Mouse (Mus musculus) ES-Bruce4 (cell line): Measurements from ENCODE around the gene Amn1. TPM values are rescaled to one million over a fixed set of nuclear protein-coding genes. Genes with fewer than 3 reads are reported as not detected.
"Not testable (repeated sequence)": the region's sequence is repeated elsewhere in the genome, so short reads cannot be mapped to it uniquely, and the experiment has no call there.

Experiments
- H3K27ac ChIP-seq: 2 replicates; pipeline ENCODE4 v1.5.1; 2012; ENCODE audit warnings: low read length, inconsistent platforms; ENCODE audit not compliant: insufficient read depth
- H3K27me3 ChIP-seq: 2 replicates; pipeline ENCODE4 v1.6.1; 2012; ENCODE audit warnings: mild to moderate bottlenecking, low read length, inconsistent platforms; ENCODE audit not compliant: control insufficient read depth, poor library complexity, insufficient read depth, severe bottlenecking
- H3K36me3 ChIP-seq: 2 replicates; pipeline ENCODE4 v1.6.1; 2012; ENCODE audit warnings: inconsistent platforms, mild to moderate bottlenecking, low read length, moderate library complexity; ENCODE audit not compliant: control insufficient read depth, poor library complexity, insufficient read depth, severe bottlenecking
- H3K4me1 ChIP-seq: one replicate; pipeline ENCODE4 v1.8.1; 2011; ENCODE audit warnings: low read length; ENCODE audit not compliant: control insufficient read depth, insufficient read depth
- H3K4me3 ChIP-seq: 2 replicates; pipeline ENCODE4 v1.5.1; 2011; ENCODE audit warnings: low read depth, mild to moderate bottlenecking, low read length
- H3K9ac ChIP-seq: 2 replicates; pipeline ENCODE4 v1.6.1; 2012; ENCODE audit warnings: low read depth, mild to moderate bottlenecking, inconsistent platforms; ENCODE audit not compliant: poor library complexity, severe bottlenecking
- H3K9me3 ChIP-seq: replicated peaks from 2 replicates; pipeline ENCODE4 v1.6.1; 2012; ENCODE audit warnings: mild to moderate bottlenecking, low read length, inconsistent platforms; ENCODE audit not compliant: control insufficient read depth, poor library complexity, insufficient read depth, severe bottlenecking
- CTCF ChIP-seq: IDR thresholded peaks from one replicate; pipeline ENCODE4 v1.8.1; 2011; ENCODE audit warnings: low read depth, low read length
- EP300 ChIP-seq: IDR thresholded peaks from 2 replicates; pipeline ENCODE4 v1.6.1; 2011; ENCODE audit warnings: low read depth, low read length; ENCODE audit not compliant: insufficient read depth
- POLR2A ChIP-seq: IDR thresholded peaks from one replicate; pipeline ENCODE4 v1.8.1; 2011; ENCODE audit warnings: low read length; ENCODE audit not compliant: insufficient read depth
- polyA plus RNA-seq: library from polyadenylated mRNA; stranded (reverse); fragments of >200 nt; gene quantifications from 2 replicates; pipeline ENCODE4 v1.2.4, GENCODE M21; 2011; ENCODE audit warnings: low read depth; ENCODE audit not compliant: missing spikeins, insufficient read depth, insufficient read length

Amn1 gene
- polyA plus RNA-seq, 1 experiment: 30.4 TPM

DNA sequence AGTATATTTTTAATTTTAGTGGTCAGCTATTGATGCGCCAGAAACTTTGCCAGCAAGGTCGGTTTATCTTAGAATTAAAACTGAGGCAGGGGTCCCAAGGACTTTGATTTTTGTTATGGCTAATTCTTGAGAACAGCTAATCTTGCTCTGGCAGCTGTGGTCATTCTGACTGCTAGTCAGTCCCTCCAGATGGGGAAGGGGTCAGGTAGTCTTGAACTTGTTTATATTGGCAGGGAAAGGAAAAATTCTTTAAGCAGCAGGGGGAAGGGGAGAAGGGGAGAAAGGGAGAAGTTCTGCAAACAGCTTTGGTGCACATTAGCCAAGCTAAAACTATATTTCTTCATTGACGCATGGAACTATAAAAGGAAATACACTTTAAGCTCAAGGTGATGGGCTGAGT lies 8.6 kb upstream of the Amn1 start:
- no peak overlapping the region for H3K27ac ChIP-seq
- H3K9ac ChIP-seq: no peak overlapping the region
- TF ChIP-seq CTCF: no peak
- TF ChIP-seq EP300: no peak
- TF ChIP-seq POLR2A: no peak

GRCm38 (mm10) chr6:149193276-149193905 lies 4.9 kb upstream of the Amn1 start:
- TF ChIP-seq CTCF (no peak), EP300 (0 out of 2 replicates have a peak, but pooled peaks have one; percentile 13), POLR2A (no peak)
- Histone ChIP-seq H3K4me1 (peaks cover 2% of the 10 kb centered on the region), H3K9me3 (peaks cover 31% of the 10 kb centered on the region), H3K9ac (no peak overlapping the region), H3K27me3 (no peaks in the 10 kb centered on the region), H3K27ac (peak overlapping the region; percentile 70), H3K36me3 (no peaks in the 10 kb centered on the region), H3K4me3 (no peak overlapping the region)

More for the DNA sequence above, 8.6 kb upstream of the Amn1 start:
- Histone ChIP-seq H3K36me3 (no peaks in the 10 kb centered on the region), H3K27me3 (no peaks in the 10 kb centered on the region), H3K4me3 (no peak overlapping the region), H3K9me3 (peaks cover 19% of the 10 kb centered on the region), H3K4me1 (no peaks in the 10 kb centered on the region)

DNA sequence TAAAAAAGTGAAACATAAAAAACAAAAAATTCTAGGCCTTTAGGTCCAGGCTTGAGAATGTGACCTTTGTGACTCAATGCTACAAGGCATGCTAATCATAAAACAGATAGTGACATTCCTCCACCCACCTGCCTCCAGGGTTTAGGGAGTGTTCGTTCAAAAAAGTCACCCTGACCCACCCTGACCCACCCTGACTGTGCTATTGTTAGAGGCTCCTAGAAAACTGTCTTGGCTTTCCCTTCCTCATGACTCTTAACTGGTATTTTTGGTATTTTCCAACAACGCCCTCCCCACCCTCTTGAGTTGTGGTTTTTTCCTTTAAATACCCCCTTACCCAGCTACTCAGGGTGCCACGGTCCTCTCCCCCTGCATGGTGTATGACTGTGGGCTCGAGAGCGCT lies 3.4 kb upstream of the Amn1 start:
- not testable (repeated sequence) for H3K36me3 ChIP-seq, H3K27ac ChIP-seq, H3K4me3 ChIP-seq, H3K27me3 ChIP-seq, H3K4me1 ChIP-seq, H3K9ac ChIP-seq
- H3K9me3 ChIP-seq: peaks cover 31% of the 10 kb centered on the region

GRCm38 (mm10) chr6:149189340-149189922 lies 919 bp upstream of the Amn1 start:
- no peak overlapping the region for H3K4me3 ChIP-seq
- peaks cover 31% of the 10 kb centered on the region for H3K9me3 ChIP-seq
- H3K9ac ChIP-seq: no peak overlapping the region
- no peaks in the 10 kb centered on the region for H3K27me3 ChIP-seq
- H3K27ac ChIP-seq: no peak overlapping the region
- TF ChIP-seq EP300: no peak
- TF ChIP-seq POLR2A: no peak
- TF ChIP-seq CTCF: no peak
- peaks cover 3% of the 10 kb centered on the region for H3K4me1 ChIP-seq
- H3K36me3 ChIP-seq: no peaks in the 10 kb centered on the region

DNA sequence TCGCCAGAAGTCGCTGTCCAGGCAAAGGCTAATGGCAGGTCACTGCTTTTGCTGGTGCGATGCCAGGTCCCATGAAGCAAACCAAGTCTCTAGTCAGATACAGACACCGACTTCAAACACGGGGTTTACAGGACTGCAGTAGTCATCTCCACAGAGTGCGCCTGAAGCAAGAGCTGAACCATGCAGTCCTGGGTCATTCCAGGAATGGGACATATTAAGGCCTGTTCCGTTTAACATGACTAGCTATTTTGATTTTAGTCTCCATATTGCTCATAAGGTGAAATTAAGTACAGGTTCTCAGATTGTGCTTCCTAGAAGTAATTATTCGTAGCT lies 379 bp upstream of the Amn1 start:
- peaks cover 3% of the 10 kb centered on the region for H3K4me1 ChIP-seq
- peaks cover 2% of the 10 kb centered on the region; the same call in 1 of the 2 replicates for H3K36me3 ChIP-seq
- no peak overlapping the region for H3K27ac ChIP-seq
- H3K4me3 ChIP-seq: peak overlapping the region; percentile 94
- no peak overlapping the region for H3K9ac ChIP-seq
- H3K9me3 ChIP-seq: peaks cover 30% of the 10 kb centered on the region
- TF ChIP-seq POLR2A (no peak), EP300 (no peak), CTCF (no peak)
- H3K27me3 ChIP-seq: no peaks in the 10 kb centered on the region

DNA sequence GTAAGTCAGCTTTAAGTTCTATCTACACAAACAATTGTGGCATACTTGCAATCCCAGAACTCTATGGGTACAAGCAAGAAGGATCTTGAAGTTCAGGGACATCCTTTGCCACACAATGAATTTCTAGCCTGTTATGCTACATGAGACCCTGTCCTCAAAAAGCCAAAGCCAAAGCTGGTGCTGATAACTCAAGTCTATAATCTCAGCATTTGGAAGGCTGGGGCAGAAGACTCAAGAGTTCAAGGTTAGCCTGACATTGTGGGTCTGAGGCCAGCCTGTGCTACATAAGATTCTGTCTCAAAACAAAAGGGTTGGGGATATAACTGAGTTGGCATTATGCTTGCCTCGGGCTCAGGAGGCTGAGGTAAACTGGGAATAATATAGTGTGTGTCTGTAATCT lies 1.1 kb downstream of the Amn1 start:
- Histone ChIP-seq H3K27me3 (no peaks in the 10 kb centered on the region), H3K9me3 (peaks cover 22% of the 10 kb centered on the region), H3K9ac (no peak overlapping the region), H3K27ac (no peak overlapping the region), H3K4me3 (0 out of 2 replicates have a peak overlapping the region, but pooled peaks have one; percentile 21), H3K36me3 (peaks cover 11% of the 10 kb centered on the region), H3K4me1 (peaks cover 3% of the 10 kb centered on the region)
- TF ChIP-seq CTCF (no peak), EP300 (no peak), POLR2A (no peak)
